Mouse (Mus musculus) cerebellum, adult 8-10 months (tissue): ENCODE data around the gene Asic4.

ENCODE experiments used
- DNase-seq: peaks from one replicate; pipeline ENCODE4 v3.0.0; 2022

Gene Asic4

GRCm38 (mm10) chr1:75504256-75505045, 54.2 kb downstream of the Asic4 start:
- DNase-seq: no peak

GRCm38 (mm10) chr1:75505159-75505955, 55.1 kb downstream of the Asic4 start:
- DNase-seq: peak; percentile 87

- DNase-seq: no peak
Observed at GRCm38 (mm10) chr1:75505956-75506831, 56.0 kb downstream of the Asic4 start, which contains the start of gene Obsl1. Obsl1 (minus strand) TSS chr1:75506452.

GRCm38 (mm10) chr1:75507006-75507405, 56.8 kb downstream of the Asic4 start, which contains the start of gene Inha:
Inha (plus strand) TSS chr1:75507077.
- no peak for DNase-seq

GRCm38 (mm10) chr1:75509586-75509985, 59.4 kb downstream of the Asic4 start:
- no peak for DNase-seq

- no peak for DNase-seq
Observed at GRCm38 (mm10) chr1:75510154-75510553, 59.9 kb downstream of the Asic4 start.

- no peak for DNase-seq
Observed at GRCm38 (mm10) chr1:75511437-75512210, 61.4 kb downstream of the Asic4 start.

- no peak for DNase-seq
Observed at GRCm38 (mm10) chr1:75512550-75512949, 62.3 kb downstream of the Asic4 start.

- DNase-seq: no peak
Observed at GRCm38 (mm10) chr1:75516703-75517380, 66.6 kb downstream of the Asic4 start.

- no peak for DNase-seq
Observed at GRCm38 (mm10) chr1:75517984-75518383, 67.7 kb downstream of the Asic4 start.

- no peak for DNase-seq
Observed at GRCm38 (mm10) chr1:75518427-75518826, 68.2 kb downstream of the Asic4 start.

GRCm38 (mm10) chr1:75519576-75519975, 69.3 kb downstream of the Asic4 start:
- DNase-seq: no peak

GRCm38 (mm10) chr1:75521321-75522031, 71.2 kb downstream of the Asic4 start, which contains the start of gene Stk11ip:
Stk11ip (plus strand) TSS chr1:75521529.
- peak; percentile 90 for DNase-seq
